Mouse (Mus musculus): ENCODE measurements around the gene Scn3b. TPM values are rescaled to one million over a fixed set of nuclear protein-coding genes. Genes with fewer than 3 reads are reported as not detected.
A peak's percentile ranks its signal among the peaks of the same experiment; 100 is the strongest.

Gene Scn3b
- polyA plus RNA-seq, 2 experiments = 0.01 to 0.06 TPM

DNA sequence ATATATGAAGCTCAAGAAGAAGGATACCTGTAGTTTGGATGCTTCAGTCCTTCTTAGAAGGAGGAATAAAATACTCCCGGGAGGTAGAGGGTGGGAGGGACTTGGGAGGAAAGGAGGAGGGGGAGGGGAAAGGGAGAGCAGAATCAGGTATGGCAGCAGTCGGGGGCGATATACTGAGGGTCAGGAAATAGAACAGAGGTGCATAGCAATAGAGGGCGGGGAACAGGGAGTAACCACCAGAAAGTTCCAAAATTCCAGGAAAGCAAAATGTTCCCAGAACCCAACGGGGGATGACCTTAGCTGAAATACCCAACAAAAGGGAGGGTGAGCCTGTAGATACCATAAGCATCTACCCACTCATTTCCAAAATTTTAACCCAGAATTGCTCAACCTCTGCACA is 28.7 kb upstream of the Scn3b start:
- no peaks in the 10 kb centered on the region; a peak in 1 of 4 replicates for H3K4me1 ChIP-seq (replicated peaks; ENCODE audit: control insufficient read depth in 2 of 2, insufficient read depth in 2 of 2, low read length in 1 of 2)
- DNase-seq (ENCODE audit: low read depth in 3 of 3, low spot score in 3 of 3) (no peak), ATAC-seq (ENCODE audit: insufficient read depth) (no peak)
- H3K36me3 ChIP-seq (replicated peaks; ENCODE audit: control insufficient read depth, insufficient read depth, low read depth) = no peaks in the 10 kb centered on the region
- H3K9ac ChIP-seq (replicated peaks) = no peak overlapping the region
- no peak overlapping the region for H3K4me2 ChIP-seq (ENCODE audit: low read depth)
- H3K4me3 ChIP-seq (ENCODE audit: insufficient read depth in 1 of 2, low read depth in 2 of 2, low read length in 2 of 2) = no peak overlapping the region
- H3K27ac ChIP-seq = no peak overlapping the region
- TF ChIP-seq EP300 (IDR thresholded peaks at IDR 0.05; ENCODE audit: low read depth) (no peak), CTCF (IDR thresholded peaks at IDR 0.05; ENCODE audit: low read depth) (no peak)
- WGBS (ENCODE audit: insufficient replicate concordance) = 18% methylated on average over 5 of the region's 5 CpGs
- no peaks in the 10 kb centered on the region for H3K9me3 ChIP-seq (ENCODE audit: control insufficient read depth, low read length)
- no peaks in the 10 kb centered on the region for H3K27me3 ChIP-seq (ENCODE audit: control insufficient read depth, insufficient read depth, low read length)

DNA sequence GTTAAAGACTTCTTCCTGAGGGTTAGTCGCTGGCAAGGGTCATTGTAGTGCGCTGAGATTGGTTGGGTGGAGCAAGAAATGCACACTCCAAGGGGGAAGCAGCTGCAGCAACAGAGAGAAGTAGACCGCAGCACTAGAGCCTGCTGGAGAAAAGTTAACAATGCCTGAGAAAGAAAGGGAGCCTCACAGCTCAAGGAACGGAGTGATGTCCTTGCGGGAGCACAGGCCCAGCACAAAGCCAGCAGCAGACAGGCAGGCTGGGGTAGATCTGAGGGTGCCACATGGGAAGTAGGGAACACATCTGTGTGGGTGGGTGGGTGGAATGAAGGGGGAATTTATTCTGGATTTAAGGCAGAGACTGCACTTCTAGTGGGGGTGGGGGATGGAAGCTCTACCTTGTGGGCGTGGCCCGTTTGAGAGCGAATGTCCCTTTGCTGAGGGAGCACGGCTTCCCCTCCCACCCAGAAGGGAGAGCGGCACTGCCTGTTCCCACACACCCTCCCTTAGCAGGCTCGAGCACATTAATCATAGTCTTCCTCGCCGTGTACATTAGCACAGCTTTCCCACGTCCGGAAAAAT is 27.7 kb upstream of the Scn3b start:
- Histone ChIP-seq H3K4me3 (ENCODE audit: insufficient read depth in 1 of 2, low read depth in 2 of 2, low read length in 2 of 2) (peak overlapping the region; percentile 4 to 28), H3K9ac (replicated peaks) (no peak overlapping the region), H3K4me2 (ENCODE audit: low read depth) (peak overlapping the region; percentile 54), H3K27ac (no peak overlapping the region), H3K27me3 (ENCODE audit: control insufficient read depth, insufficient read depth, low read length) (no peaks in the 10 kb centered on the region), H3K4me1 (replicated peaks; ENCODE audit: control insufficient read depth in 2 of 2, insufficient read depth in 2 of 2, low read length in 1 of 2) (no peaks in the 10 kb centered on the region; a peak in 1 of 4 replicates), H3K36me3 (replicated peaks; ENCODE audit: control insufficient read depth, insufficient read depth, low read depth) (no peaks in the 10 kb centered on the region), H3K9me3 (ENCODE audit: control insufficient read depth, low read length) (no peaks in the 10 kb centered on the region)
- ATAC-seq (ENCODE audit: insufficient read depth) (no peak), DNase-seq (ENCODE audit: low read depth in 3 of 3, low spot score in 3 of 3) (no peak)
- TF ChIP-seq EP300 (IDR thresholded peaks at IDR 0.05; ENCODE audit: low read depth) (no peak), CTCF (IDR thresholded peaks at IDR 0.05; ENCODE audit: low read depth) (no peak)
- 2% methylated on average over 15 of the region's 15 CpGs for WGBS (ENCODE audit: insufficient replicate concordance)

DNA sequence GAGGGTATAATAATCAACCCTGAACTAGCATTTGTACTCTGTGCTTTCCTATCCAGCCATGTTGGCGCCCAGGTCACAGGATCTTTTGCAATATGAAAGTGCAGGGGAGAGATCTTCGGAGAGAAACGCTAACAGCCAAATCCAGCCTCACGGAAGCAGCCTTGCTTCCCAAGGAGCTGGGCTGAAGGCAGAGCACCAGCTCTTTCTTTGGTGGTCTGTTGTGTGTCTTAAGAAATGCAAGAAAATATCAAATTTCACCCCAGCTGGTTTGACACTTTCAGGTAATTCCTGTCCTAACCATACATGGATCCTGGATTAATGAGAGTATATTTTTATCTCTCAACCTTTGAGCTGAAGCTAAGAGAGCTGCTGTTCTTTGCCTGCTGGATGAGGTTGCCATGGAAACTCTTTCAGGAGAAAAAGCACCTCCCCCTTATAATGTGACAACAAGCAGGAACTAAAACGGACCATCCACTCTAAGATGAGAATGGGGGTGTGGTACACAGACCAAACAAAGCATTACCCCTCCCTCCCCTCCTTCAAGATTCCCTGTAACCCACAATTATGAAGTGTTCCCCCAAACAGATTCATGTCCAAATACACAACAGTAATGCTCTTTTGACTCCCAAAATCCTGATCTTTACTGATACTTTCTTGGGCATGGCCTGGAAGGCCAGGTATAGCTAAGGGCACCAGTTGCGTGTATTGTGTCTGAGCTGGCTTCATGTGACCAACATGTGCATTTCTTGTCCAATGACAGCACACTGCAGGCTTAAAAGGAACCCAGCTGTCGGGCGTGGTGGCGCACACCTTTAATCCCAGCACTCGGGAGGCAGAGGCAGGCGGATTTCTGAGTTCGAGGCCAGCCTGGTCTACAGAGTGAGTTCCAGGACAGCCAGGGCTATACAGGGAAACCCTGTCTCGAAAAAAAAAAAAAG is 26.8 kb upstream of the Scn3b start:
- 42% methylated on average over 13 of the region's 13 CpGs for WGBS (ENCODE audit: insufficient replicate concordance)
- Histone ChIP-seq H3K4me1 (replicated peaks; ENCODE audit: control insufficient read depth in 2 of 2, insufficient read depth in 2 of 2, low read length in 1 of 2) (no peaks in the 10 kb centered on the region; a peak in 1 of 4 replicates), H3K36me3 (replicated peaks; ENCODE audit: control insufficient read depth, insufficient read depth, low read depth) (no peaks in the 10 kb centered on the region), H3K9ac (replicated peaks) (no peak overlapping the region), H3K27ac (no peak overlapping the region), H3K9me3 (ENCODE audit: control insufficient read depth, low read length) (no peaks in the 10 kb centered on the region), H3K27me3 (ENCODE audit: control insufficient read depth, insufficient read depth, low read length) (no peaks in the 10 kb centered on the region), H3K4me3 (ENCODE audit: insufficient read depth in 1 of 2, low read depth in 2 of 2, low read length in 2 of 2) (peak overlapping the region; percentile 4 to 28), H3K4me2 (ENCODE audit: low read depth) (peak overlapping the region; percentile 54)
- ATAC-seq (ENCODE audit: insufficient read depth) (no peak), DNase-seq (ENCODE audit: low read depth in 3 of 3, low spot score in 3 of 3) (no peak)
- TF ChIP-seq EP300 (IDR thresholded peaks at IDR 0.05; ENCODE audit: low read depth) (no peak), CTCF (IDR thresholded peaks at IDR 0.05; ENCODE audit: low read depth) (no peak)

DNA sequence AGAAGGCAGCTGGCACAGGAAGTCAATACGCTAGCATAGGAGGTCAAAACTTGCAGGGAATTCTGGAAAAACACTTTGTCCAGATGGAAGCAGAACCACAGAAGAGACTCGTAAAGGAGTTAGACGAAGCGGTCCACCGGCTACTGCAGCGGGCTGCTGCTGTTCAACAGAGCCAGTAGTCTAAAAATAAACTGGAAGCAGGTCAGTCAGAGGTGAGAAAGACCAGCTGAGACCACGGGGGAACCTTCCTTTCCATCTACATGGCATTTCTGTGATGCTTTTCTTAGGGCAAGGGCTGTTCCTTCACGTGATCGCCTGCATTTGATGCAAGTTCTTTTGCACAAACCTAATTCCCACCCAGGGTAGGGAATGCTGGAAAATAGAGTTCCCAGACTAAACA is 23.6 kb upstream of the Scn3b start:
- no peaks in the 10 kb centered on the region for H3K36me3 ChIP-seq (replicated peaks; ENCODE audit: control insufficient read depth, insufficient read depth, low read depth)
- H3K4me3 ChIP-seq (ENCODE audit: insufficient read depth in 1 of 2, low read depth in 2 of 2, low read length in 2 of 2) = no peak overlapping the region
- no peak overlapping the region for H3K9ac ChIP-seq (replicated peaks)
- 67% methylated on average over 9 of the region's 9 CpGs for WGBS (ENCODE audit: insufficient replicate concordance)
- DNase-seq (ENCODE audit: low read depth in 3 of 3, low spot score in 3 of 3) (no peak), ATAC-seq (ENCODE audit: insufficient read depth) (no peak)
- no peak overlapping the region for H3K27ac ChIP-seq
- H3K4me2 ChIP-seq (ENCODE audit: low read depth) = no peak overlapping the region
- no peaks in the 10 kb centered on the region for H3K27me3 ChIP-seq (ENCODE audit: control insufficient read depth, insufficient read depth, low read length)
- TF ChIP-seq EP300 (IDR thresholded peaks at IDR 0.05; ENCODE audit: low read depth) (no peak), CTCF (IDR thresholded peaks at IDR 0.05; ENCODE audit: low read depth) (no peak)
- no peaks in the 10 kb centered on the region for H3K9me3 ChIP-seq (ENCODE audit: control insufficient read depth, low read length)
- no peaks in the 10 kb centered on the region; a peak in 1 of 4 replicates for H3K4me1 ChIP-seq (replicated peaks; ENCODE audit: control insufficient read depth in 2 of 2, insufficient read depth in 2 of 2, low read length in 1 of 2)

DNA sequence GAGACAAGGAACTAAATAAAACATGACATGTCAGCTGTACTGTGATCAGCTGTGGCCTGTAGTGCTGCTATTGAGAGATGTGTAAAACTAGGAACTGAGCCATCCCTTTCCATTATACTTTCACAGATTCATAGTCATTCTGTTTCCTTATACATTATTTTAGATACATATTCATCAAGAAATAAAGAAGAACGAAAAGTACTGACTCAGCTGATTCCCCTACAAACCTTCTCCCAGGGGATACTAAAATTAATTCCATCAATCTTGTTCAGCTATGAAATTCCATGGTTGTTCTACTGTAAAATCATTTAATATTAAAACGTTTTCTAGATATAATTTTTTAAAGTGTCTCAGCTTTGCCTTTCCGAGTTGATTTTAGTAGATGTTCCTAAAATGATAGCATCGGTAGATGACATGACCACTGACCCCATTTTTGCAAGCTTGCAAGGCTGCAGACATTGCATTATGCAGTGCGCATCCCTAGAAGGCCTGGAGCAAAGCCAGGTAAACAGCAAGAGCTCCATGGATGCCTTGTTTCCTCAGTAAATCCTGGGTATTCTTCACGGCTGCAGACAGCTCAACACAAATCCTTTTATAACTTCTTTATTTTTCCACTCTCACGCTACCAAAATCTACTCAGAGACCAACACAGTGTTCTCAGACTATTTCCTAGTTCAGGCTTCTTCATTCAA is 22.9 kb upstream of the Scn3b start:
- H3K4me2 ChIP-seq (ENCODE audit: low read depth) = no peak overlapping the region
- DNase-seq (ENCODE audit: low read depth in 3 of 3, low spot score in 3 of 3) (no peak), ATAC-seq (ENCODE audit: insufficient read depth) (no peak)
- H3K27me3 ChIP-seq (ENCODE audit: control insufficient read depth, insufficient read depth, low read length) = no peaks in the 10 kb centered on the region
- H3K9me3 ChIP-seq (ENCODE audit: control insufficient read depth, low read length) = no peaks in the 10 kb centered on the region
- H3K9ac ChIP-seq (replicated peaks) = no peak overlapping the region
- no peak for TF ChIP-seq CTCF (IDR thresholded peaks at IDR 0.05; ENCODE audit: low read depth)
- TF ChIP-seq EP300 (IDR thresholded peaks at IDR 0.05; ENCODE audit: low read depth) = no peak
- no peaks in the 10 kb centered on the region for H3K36me3 ChIP-seq (replicated peaks; ENCODE audit: control insufficient read depth, insufficient read depth, low read depth)
- no peaks in the 10 kb centered on the region; a peak in 1 of 4 replicates for H3K4me1 ChIP-seq (replicated peaks; ENCODE audit: control insufficient read depth in 2 of 2, insufficient read depth in 2 of 2, low read length in 1 of 2)
- no peak overlapping the region for H3K27ac ChIP-seq
- no peak overlapping the region for H3K4me3 ChIP-seq (ENCODE audit: insufficient read depth in 1 of 2, low read depth in 2 of 2, low read length in 2 of 2)
- WGBS (ENCODE audit: insufficient replicate concordance) = 67% methylated on average over 7 of the region's 7 CpGs
